Mouse (Mus musculus): ENCODE measurements at regions not wholly inside any gene's neighbourhood (a gene's known extent, or its start where the extent isn't known, plus 50 kb on each side); places are given as distances from the start of the nearest gene placed in this dataset.
"Not testable (repeated sequence)": the region's sequence is repeated elsewhere in the genome, so short reads cannot be mapped to it uniquely, and the experiment has no call there.

- no peak overlapping the region for H3K4me3 ChIP-seq
- no peak for TF ChIP-seq CTCF (conservative IDR thresholded peaks at IDR 0.05)
- H3K27ac ChIP-seq = no peak overlapping the region
- DNase-seq (ENCODE audit: low spot score in 2 of 2) = no peak
These were observed 203.1 kb upstream of the Sesn3 start for GRCm38 (mm10) chr9:14071728-14072127.

DNA sequence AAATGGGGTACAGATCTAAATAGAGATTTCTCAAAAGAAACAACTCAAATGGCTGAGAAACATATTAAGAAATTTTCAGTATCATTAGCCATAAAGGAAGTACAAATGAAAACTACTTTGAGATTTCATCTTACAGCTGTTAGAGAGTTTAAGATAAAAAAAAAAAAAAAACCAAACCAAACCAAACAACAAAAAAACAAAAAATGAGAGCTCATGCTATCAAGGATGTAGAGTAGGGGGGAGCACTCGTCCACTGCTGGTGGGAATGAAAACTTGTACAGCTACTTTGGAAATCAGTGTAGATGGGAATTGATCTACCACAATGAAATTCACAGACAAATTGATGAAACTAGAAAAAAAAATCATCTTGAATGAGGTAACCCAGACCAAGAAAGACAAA is 201.9 kb upstream of the Sesn3 start:
- DNase-seq (ENCODE audit: low spot score in 2 of 2) = no peak
- no peak for TF ChIP-seq CTCF (conservative IDR thresholded peaks at IDR 0.05)
- Histone ChIP-seq H3K4me3 (no peak overlapping the region), H3K27ac (no peak overlapping the region)

- no peak for DNase-seq (ENCODE audit: low spot score in 2 of 2)
- Histone ChIP-seq H3K27ac (no peak overlapping the region), H3K4me3 (no peak overlapping the region)
- no peak for TF ChIP-seq CTCF (conservative IDR thresholded peaks at IDR 0.05)
These were observed 200.6 kb upstream of the Sesn3 start for GRCm38 (mm10) chr9:14074273-14074672.

DNA sequence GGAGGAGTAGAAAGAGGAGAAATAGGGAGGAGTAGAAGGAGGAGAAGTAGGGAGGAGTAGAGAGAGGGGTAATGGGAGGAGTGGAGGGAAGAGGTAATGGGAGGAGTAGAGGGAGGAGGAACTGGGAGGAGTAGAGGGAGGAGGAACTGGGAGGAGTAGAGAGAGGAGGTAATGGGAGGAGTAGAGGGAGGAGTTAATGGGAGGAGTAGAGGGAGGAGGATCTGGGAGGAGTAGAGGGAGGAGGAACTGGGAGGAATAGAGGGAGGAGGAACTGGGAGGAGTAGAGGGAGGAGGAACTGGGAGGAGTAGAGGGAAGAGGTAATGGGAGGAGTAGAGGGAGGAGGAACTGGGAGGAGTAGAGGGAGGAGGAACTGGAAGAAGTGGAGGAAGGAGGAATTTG is 200.0 kb upstream of the Sesn3 start:
- 0 out of 2 replicates have a peak overlapping the region, but pooled peaks have one; percentile 25 for H3K27ac ChIP-seq
- DNase-seq (ENCODE audit: low spot score in 2 of 2); H3K4me3 ChIP-seq: not testable (repeated sequence)

DNA sequence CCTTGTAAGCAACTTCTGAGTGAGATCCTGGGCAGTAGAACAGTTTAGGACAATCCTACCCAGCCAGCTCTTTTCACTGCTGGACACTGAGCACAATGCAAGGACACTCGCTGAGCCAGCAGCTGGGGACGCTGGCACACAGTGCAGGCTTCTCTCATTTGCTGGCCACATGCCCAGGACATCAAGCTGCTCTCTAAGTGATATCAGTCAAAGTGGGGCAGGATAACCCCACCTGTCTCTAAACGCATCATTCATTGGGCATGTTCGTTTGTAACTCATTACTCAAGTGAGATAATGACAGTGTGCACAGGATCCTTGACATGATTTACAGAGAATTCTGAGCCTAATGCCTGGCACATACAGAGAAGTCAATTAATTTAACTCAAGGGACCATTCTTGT is 199.4 kb upstream of the Sesn3 start:
- DNase-seq (ENCODE audit: low spot score in 2 of 2) = peak; percentile 30 to 43
- Histone ChIP-seq H3K4me3 (no peak overlapping the region), H3K27ac (0 out of 2 replicates have a peak overlapping the region, but pooled peaks have one; percentile 25)
- TF ChIP-seq CTCF (conservative IDR thresholded peaks at IDR 0.05) = 0 out of 2 replicates have a peak, but pooled peaks have one; percentile 13

GRCm38 (mm10) chr9:14075868-14076267 is 199.0 kb upstream of the Sesn3 start:
- DNase-seq (ENCODE audit: low spot score in 2 of 2) = no peak
- H3K27ac ChIP-seq = no peak overlapping the region
- no peak overlapping the region for H3K4me3 ChIP-seq
- no peak for TF ChIP-seq CTCF (conservative IDR thresholded peaks at IDR 0.05)

DNA sequence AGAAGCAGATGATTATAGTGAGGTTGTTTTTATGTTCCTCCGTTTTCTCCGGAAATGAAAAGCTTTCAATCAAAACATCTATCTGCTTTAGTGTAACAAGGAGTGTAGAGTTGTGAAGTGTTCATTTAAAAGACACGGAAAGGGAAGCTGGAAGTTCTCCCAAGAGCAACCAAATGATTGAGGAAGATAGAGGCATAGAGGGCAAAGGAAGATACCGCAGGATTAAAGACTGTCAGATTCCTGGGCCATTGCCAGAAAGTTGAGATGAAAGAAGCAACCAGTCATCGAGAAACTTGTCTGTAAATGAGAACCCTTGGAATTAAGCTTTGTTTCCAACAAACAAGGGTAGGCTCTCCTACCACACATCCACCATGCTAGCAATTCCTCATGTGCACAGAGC is 198.1 kb upstream of the Sesn3 start:
- no peak for DNase-seq (ENCODE audit: low spot score in 2 of 2)
- TF ChIP-seq CTCF (conservative IDR thresholded peaks at IDR 0.05) = no peak

GRCm38 (mm10) chr9:14081138-14081537 is 193.7 kb upstream of the Sesn3 start:
- H3K27ac ChIP-seq = no peak overlapping the region
- no peak overlapping the region for H3K4me3 ChIP-seq
- DNase-seq (ENCODE audit: low spot score in 2 of 2) = no peak
- no peak for TF ChIP-seq CTCF (conservative IDR thresholded peaks at IDR 0.05)

More for the DNA sequence above, 198.1 kb upstream of the Sesn3 start:
- H3K27ac ChIP-seq = no peak overlapping the region
- no peak overlapping the region for H3K4me3 ChIP-seq

DNA sequence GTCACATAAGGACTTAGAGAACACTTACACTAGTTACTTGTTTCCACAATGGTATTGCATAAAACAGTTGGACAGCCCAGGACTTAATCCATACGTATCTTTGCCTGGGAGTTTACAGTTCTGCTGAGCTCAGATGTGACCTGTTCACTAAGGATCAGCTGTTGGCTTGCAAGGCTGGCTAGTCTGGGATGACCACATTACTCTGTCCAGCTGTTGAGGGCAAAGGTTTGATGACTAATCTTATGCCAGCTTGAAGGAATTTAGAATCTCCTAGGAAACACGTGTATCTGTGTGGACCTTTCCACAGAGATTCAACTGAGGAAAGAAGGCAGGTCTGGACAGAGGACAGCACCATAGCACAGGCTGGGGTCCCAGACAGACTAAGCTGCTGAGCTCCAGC is 188.7 kb upstream of the Sesn3 start:
- no peak for DNase-seq (ENCODE audit: low spot score in 2 of 2)
- no peak for TF ChIP-seq CTCF (conservative IDR thresholded peaks at IDR 0.05)

GRCm38 (mm10) chr9:14086611-14087010 is 188.3 kb upstream of the Sesn3 start:
- H3K4me3 ChIP-seq = no peak overlapping the region
- no peak for TF ChIP-seq CTCF (conservative IDR thresholded peaks at IDR 0.05)
- DNase-seq (ENCODE audit: low spot score in 2 of 2) = no peak
- H3K27ac ChIP-seq = no peak overlapping the region

More for the DNA sequence above, 188.7 kb upstream of the Sesn3 start:
- Histone ChIP-seq H3K4me3 (no peak overlapping the region), H3K27ac (no peak overlapping the region)

- no peak for DNase-seq (ENCODE audit: low spot score in 2 of 2)
- TF ChIP-seq CTCF (conservative IDR thresholded peaks at IDR 0.05) = no peak
- no peak overlapping the region for H3K4me3 ChIP-seq
- H3K27ac ChIP-seq = no peak overlapping the region
These were observed 187.0 kb upstream of the Sesn3 start for GRCm38 (mm10) chr9:14087874-14088273.

DNA sequence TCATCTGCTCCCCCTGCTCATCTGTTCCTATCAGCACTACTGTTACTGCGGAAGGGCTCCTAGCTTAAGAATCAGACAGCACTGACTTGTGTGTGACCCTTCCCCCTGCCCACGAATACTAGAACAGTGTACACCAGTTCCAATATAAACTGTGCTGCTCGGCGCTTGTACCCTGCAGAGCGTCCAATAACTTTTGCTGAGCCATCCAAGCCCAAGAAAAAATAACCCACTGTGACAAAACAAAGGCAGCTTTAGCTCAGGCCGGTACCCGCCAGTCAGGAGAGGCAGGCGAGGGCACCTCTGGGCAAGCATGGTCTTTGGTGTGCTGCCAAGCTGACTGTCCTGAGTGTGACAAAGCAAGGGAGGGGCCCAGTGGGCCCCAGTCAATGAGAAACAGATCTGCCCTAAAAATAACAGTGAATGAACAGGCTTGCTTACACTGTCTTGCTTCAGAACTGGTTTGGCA is 185.0 kb upstream of the Sesn3 start:
- peak overlapping the region; percentile 21 for H3K27ac ChIP-seq

GRCm38 (mm10) chr9:14090454-14090853 is 184.4 kb upstream of the Sesn3 start:
- DNase-seq (ENCODE audit: low spot score in 2 of 2) = no peak
- Histone ChIP-seq H3K4me3 (no peak overlapping the region), H3K27ac (peak overlapping the region; percentile 21)
- no peak for TF ChIP-seq CTCF (conservative IDR thresholded peaks at IDR 0.05)

More for the DNA sequence above, 185.0 kb upstream of the Sesn3 start:
- no peak for TF ChIP-seq CTCF (conservative IDR thresholded peaks at IDR 0.05)
- no peak overlapping the region; the same call in 1 of the 2 replicates for H3K4me3 ChIP-seq
- peak; percentile 12 to 33 for DNase-seq (ENCODE audit: low spot score in 2 of 2)

GRCm38 (mm10) chr9:14091099-14091930 is 183.6 kb upstream of the Sesn3 start:
- no peak for TF ChIP-seq CTCF (conservative IDR thresholded peaks at IDR 0.05)
- no peak for DNase-seq (ENCODE audit: low spot score in 2 of 2)
- Histone ChIP-seq H3K4me3 (no peak overlapping the region), H3K27ac (peak overlapping the region; percentile 7; the same call in 1 of the 2 replicates)

All from layer of hippocampus, adult 2 months (tissue).